Mouse (Mus musculus) gastrocnemius, postnatal 4 days (tissue): ENCODE measurements around the gene Dmrta1. TPM values are rescaled to one million over a fixed set of nuclear protein-coding genes. Genes with fewer than 3 reads are reported as not detected.
"Not testable (repeated sequence)": the region's sequence is repeated elsewhere in the genome, so short reads cannot be mapped to it uniquely, and the experiment has no call there.

ENCODE experiments used
- DNase-seq, 2 experiments: peaks; one replicate each; pipeline ENCODE4 v3.0.0; 2021 to 2022; ENCODE audit warnings: low spot score in 2 of 2, mixed read lengths in 2 of 2
- long read RNA-seq, 2 experiments: library from polyadenylated mRNA; stranded (forward); transcript quantifications; one replicate each; pipeline ENCODE4 v2.0.0; 2021
- total RNA-seq, 2 experiments: library from RNA; stranded (reverse); gene quantifications; 2 replicates each; pipeline ENCODE4 v1.2.3; 2021

Gene Dmrta1
- not detected for total RNA-seq
- long read RNA-seq, experiment 1 = 0 reads
- long read RNA-seq, experiment 2 = 0 reads

DNA sequence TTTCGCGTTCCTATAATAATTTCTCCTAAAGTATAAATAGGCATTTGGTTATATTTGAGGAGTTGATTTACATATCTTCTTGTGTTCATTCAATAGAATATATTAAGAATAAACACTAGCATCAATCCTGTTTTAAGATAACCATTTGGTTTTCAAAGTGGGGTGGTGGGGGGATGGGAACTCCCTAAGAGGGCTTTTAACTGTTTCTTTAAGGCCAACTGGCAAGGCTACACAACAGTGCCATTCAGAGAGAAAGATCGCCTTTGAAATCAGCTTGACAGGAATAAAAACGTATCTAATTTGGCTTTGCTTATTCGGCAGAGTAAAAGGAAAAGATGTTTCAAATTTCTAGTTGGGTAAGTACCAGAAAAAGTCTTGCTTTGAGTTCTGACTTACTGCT, at the start of gene Dmrta1:
Gene Dmrta1, plus strand, starts transcription at position 242 of the 400 bp plus-strand sequence.
- no peak for DNase-seq

DNA sequence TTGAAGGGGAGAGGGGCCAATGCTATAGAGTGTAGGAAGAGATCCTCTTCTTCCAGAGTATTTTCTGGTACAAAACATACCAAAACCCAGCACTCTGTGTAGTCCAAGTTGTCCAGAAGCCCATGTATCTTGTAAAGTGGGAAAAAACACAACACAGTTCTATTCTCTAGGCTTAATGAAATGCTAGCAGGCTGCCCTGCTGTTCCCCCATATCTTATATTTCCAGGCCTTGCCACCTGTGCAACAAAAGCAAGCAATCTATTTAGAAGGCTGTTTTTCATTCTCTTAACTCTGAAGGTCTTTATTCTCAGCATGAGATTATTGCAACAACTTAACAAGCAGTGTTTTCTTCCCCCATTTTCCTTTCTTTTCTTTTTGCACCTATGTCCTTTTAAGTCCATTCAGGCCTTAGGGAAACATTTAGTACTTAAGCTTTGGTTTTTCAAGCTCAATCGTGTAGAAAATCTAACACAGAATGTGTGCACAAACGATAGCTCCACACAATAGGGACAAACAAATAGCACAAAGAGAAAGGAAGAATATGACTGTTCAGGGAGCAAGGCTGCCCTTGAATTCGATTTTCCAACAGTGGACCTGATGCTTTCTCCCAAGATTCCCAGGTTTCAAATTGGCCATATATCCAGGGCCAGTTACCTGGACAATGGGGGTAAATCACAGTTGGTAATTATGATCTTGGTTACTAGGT, 48.7 kb upstream of the Dmrta1 start:
- DNase-seq = no peak

DNA sequence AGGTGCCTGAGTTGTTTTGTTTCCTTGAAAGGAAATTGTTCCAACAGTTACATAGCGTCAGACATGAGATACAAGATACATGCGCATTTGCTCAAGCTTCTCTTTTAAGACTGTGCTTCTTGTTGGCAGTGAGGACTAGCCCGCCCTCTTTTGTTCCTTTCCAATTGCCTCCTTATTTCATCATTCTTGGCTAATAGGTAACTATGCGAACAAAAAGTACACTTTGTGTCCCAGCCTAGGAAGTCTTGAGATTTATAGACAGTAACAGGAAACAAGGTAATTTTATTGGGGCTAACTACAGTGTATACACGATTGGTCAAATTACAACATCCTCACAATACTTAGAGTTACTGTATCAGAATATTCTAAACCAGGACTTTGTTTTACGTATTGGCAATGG, 47.7 kb upstream of the Dmrta1 start:
- DNase-seq = no peak

DNA sequence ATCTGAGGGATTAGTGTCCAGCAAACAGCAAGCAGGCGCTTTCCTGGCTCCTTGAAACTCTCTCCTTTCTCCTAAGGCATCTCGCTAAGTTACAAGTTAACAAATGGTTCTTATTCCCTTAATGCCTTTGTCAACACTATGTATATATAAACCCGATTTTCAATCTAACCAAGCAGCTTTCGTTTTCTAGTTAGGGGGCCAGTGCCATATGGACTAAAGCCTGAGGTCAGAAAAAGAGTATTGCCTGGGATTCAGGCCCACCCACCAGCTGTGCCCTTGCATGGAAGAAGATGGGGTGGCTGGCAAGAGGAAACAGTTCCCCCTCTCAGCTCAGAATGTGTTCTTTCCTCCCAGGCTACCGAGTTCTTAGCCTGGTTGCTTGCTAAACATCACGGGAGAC, 40.6 kb upstream of the Dmrta1 start:
- no peak for DNase-seq

DNA sequence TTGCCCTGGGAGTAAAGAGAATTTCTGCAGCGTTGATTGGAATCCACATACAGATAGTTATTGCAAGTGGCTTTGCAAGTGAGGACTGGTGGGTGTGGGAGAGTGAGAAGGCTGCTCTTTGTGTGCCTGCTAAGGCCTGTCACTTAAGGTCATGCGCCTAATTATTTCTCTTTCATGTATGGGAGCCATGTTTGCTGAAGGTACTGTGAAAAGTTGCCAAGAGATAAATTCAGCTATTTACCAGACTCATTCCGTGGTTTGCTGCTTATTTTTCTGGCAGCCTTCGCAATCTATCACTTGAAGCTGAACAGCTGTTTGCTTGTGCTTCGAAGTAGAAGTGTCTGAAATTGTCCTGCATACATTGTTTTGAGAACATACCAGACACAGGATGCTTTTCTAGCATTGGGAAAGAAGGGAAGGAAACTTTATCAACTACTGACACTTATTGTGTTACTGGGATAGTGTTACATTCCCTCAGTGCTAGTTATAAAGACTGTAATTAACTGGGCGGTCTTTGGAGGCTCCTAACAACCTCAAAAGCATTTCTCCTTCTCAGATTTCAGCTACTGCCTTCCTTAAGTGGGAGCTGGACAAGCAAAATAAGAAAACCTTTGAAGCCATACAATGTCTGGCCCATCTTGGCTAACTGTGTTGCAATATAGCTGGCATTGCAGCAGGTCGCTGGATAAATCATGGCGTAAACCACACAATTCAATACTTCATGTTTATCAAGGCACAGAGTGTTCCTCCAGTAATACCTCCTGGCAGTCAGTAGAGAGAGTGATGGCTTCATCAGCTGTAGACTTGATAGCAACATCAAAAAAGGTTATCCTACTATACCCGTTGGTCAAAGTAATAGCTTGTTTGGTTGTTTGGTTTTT, 34.8 kb upstream of the Dmrta1 start:
- no peak for DNase-seq

DNA sequence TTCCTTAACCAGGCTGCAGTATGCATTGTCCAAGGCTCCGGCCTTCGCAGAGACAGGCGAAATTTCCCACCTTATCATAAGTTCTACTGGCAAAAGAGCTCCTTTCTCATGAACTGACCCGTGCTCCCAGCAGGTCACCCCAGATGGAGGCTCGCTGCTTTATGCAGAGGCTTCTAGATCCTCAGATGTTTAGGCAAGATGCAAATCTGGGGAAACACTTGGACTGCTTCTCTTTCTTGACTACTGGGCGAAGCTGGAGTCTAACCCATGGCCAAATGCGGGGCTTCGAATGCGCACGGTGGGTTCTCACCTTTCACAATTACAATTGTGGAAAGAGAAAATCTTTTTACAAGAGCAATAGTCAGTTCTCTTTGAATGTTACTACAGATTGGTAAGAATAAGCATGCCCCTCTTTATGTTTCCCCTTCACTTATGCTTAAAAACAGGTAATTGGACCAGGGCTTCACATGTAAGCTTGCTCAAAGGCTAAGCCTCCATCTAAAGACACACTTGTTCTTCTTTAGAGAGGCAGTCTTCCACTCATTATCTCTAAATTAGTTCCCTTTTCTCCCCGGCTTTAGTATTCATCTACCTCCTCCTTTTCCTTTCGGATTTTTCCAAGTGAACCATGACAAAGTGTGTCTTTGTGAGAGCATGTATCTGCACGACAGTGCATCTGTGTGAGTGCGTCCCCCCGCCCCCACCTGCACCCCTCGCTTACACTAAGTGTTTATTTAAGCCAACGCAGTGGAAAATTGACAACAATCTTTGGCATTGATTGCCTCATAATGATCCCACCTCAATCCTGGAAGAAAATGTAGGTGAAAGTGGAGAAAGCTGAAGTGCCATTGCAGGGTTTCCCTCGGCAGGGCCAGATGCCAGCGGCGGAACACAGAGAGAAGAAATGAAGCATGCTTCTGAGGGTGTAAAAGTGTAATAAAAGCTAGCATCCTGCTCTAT, 28.6 kb upstream of the Dmrta1 start:
- no peak for DNase-seq

DNA sequence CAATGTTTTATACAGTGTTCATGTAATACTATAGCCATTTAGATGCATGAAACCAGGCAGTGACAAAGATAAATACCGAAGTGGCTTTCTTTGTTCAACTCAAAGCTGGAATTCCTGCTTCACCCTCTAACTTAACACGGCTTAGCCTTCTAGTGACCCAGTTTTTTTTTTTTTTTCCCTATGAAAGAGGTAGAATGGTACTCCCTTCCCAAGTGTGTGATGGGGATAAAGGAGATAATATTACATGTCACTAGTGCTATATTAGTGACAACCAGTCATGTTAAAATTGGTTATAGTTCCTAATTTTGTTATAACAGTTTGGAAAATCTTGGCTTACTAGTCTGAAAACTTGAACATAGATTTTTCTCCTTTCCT, 27.9 kb upstream of the Dmrta1 start:
- DNase-seq = no peak

DNA sequence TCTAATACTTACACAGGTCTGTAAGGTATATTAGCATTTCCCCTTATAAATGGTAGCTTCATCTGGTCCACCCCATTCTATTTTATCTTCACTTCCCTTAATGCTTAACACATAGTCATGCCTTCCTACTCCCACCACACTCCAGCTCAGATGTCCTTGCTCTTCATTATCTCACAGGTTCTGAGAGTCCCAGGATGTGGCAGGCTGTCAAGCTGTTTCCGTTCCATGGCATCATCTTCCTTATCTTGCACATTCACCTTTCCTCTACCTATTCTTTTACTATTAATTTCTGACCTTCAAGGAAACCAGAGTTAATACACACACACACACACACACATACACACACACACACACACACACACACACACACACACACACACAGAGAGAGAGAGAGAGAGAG, 27.5 kb upstream of the Dmrta1 start:
- no peak for DNase-seq

DNA sequence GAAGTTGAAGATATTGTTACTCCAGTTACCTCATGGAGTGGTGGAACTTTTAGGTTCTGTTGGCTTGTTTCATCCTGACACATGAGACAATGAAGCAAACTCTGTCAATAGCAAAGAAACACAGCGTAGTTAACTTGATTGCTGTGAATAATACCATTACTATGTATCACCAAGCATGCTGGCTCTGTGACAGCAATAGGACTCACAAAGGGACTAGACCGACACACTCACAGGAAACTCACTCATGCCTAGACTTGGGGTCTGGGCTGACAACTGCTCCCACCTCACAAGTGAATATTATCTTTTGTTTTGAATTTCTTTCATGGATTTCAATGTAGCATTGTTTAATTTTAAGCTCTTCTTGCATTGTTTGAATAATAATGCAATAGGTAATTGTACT, 15.8 kb upstream of the Dmrta1 start:
- no peak for DNase-seq

DNA sequence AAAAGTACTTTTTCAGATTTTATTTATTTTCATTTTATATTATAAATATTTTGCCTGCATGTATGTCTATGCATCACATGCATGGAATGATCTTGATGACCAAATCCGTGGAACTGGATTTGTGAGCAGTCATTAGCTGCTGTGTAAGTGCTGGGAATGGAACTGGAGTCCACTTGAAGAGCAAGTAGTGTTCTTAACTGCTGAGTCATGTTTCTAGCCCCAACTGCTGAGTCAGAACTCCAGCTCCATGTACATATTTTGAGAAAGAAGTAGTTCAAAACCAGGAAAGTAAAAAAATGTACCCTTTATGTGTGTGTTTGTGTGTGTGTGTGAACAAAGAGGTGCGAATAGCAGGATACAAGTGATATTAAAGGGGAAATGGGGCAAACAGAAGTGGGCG, 4.5 kb upstream of the Dmrta1 start:
- no peak for DNase-seq

DNA sequence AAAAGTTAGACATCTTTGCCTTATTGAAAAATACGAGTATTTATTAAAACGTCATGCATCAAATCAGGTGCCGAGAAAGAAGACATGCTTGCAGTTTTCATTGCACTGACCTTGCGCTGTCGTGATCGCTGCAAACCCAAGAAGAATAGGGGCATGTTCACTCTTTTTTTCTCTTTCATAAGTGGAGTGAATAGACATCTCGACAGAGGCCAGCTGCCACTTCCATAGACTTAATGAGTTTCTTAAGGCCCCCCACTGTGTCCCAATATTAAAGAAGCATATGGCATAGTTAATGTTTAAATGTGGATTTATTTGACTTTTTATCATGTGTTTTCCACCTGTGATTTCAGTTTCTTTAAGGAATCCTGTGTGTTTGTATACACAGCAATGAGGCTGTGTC, 1.3 kb upstream of the Dmrta1 start:
- DNase-seq = no peak

DNA sequence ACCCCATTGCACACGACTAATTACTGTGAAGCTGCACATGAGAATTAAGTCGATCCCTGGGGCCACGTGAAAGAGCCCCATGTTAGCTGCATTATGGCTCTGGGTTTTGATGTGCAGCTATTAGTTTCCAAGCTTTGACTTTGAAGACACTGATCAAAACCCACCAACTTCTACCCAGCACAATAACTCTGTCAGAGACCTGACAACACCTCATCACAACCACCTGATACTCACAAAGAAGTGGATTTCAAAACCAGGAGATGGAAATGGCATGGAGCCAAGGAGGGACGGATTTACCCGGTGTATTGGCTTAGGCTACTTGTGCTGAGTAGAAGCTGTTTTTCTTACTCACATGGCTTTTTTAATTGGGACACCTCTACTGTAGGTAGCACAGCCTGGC, 523 bp upstream of the Dmrta1 start:
- DNase-seq = no peak

DNA sequence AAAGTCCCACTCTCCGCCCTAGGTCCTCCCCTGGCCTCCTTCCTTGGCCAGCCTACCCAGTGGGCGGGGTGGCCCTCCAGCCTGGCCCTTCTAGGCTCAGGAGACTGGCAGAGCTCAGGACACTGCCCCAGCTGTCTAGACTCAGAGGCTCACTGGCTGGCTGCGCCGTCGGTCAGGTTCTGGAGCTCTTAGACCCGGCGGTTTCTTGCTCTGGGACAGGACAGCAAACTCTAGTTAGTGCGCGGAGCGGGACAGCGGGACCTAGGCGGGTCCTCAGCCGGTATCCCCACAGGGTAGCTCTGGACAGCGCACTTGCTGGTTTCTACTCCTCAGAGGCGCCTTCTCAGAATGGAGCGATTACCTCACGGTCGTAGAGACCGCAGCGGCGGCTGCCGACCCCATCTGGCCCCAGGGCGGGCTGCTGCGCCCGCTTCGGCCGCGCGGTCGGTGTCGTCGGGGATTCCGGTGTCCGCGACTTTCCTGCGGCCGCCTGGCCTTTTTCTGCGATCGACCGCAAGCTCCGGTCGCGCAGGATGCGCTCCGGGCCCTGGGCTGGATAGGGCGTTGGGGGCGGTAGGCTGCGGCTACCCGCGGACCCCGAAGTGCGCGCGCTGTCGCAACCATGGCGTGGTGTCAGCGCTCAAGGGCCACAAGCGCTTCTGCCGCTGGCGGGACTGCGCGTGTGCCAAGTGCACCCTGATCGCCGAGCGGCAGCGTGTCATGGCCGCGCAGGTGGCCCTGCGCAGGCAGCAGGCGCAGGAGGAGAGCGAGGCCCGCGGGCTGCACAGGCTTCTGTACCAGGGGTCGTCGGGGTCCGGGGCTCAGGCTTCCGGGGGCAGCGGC, 8.9 kb downstream of the Dmrta1 start:
- DNase-seq = peak in 1 of 2 experiments; percentile 19

DNA sequence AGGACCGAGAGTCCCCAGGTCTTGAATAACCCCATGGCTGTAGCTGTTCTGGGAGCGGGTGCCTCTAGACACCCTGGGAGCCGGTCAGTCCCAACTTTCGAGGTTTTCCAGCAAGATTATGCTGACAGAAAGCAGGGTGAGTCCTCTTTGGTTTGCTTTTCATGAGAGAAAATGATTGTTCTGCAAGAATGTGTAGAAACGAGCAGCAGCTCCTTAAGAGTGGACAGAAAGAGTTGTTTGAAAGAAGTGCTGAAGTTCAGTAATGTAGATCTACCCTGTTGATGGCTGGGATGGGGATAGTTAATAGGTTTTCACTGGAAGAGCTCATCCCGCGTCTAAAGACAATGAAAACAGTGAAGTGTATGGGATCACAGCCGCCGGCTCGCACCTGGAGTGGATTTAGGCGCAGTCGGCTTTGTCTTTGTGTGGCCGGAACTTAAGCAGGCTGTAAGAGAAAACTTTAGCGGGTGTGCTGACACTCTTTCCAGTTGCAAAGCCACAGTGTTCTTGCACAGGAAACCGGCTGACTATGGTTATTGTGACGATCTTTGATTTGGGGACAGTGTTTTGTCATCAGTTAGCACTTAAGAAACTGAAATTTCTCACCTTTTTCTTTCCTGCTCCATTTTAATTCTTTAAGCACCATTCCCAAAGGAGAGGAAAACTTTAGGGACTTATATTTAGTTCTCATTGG, 9.7 kb downstream of the Dmrta1 start:
- no peak for DNase-seq

DNA sequence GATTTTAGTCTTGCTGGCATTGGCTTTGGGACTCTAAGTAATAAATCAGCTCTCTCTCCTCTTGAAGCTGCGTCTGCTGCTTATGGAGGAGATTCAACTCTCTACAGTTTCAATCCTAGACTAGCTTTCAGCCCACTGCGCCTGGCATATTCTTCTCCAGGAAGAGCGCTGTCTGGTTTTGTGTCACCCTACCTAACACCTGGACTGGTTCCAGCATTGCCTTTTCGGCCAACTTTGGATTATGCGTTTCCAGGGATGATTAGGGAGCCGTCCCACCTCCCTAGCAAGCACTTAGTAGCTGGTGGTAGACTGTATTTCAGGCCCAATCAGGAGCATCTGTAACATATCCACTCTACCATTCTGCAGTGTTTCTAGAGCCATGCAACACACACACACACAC, 12.7 kb downstream of the Dmrta1 start:
- DNase-seq = no peak

DNA sequence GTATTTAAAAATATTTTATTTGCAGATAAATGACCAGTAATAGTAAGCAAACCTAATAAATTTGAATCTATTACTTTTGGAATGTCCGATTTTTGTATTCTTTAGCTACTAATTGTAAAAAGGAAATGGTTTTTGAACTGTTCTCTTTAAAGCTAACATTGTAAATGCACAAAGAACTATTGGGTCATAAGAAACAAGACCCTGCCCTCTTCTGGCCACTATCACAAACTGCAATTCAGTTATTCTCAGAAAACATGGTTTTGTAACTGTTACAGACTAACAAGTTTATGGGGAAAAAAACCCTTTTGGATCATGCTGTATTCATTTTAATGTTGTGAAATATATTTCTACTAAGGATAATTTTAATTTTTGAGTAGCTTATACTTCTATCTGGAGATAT, 13.5 kb downstream of the Dmrta1 start:
- DNase-seq = no peak

DNA sequence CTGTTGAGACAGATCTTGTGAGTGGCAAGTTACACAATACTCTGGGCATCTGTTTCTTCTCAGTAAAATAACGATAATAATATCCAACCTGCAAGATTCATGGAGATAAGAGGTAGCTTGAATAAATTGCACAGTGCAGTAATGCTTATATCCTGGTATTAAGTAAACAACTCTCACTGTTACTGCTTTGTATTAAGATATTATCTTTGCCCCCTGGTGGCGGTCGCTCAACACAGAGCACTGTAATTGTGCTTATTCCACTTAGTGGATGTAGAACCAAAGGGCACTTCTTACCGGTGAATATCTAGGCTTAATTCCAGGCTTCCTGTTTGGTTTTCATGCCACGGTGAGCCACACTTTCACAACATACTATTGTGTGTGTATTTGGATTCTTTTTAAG, 16.4 kb downstream of the Dmrta1 start:
- DNase-seq = no peak

DNA sequence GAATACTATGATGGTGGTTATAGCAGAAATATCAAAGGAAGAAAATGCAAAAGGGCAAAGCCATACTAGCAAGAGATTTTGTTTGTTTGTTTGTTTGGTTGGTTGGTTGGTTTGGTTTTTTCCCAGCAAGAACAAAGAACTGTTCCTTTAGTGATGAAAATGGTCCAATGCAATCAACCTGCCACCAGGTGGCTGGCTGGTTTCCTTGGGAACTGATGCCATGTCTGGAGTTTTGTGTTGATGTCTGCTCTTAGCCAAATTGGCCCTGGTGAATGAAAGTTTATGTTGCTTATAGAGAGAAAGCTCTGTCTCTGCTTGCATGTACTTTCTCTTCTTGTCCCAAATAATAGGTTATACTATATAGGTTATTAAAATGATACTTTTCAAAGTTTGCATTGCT, 18.7 kb downstream of the Dmrta1 start:
- DNase-seq = no peak

DNA sequence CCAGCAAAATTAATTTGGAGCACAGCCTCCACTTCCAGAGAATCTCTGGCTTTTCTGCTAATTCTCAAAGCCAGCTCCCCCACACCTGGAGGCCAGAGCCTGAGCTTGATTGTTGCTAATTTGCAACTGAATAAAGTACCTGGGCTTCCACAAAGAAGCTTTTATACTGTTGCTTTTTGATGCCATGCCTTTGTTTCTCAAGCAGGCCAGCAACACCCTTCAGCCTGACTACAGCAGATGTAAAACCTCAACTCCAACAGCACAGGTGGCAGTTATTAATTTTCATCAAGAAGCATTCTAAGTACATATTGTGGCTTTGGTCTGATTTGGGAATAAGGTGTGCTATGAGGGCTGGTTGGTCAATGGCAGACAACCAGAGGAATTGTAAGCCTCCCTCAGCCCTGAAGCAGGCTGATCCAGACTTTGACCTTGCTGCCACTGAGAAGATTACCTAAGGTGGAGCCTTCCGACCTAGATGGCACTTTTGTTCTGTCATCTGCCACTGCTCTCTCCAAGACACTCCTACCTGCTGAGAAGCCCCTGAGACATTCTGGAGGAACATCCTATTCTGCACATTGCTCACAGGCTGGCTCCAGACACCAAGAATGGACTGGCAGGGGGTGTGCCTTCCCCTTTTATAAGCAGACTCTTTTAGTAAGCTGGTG, 44.4 kb downstream of the Dmrta1 start:
- not testable (repeated sequence) for DNase-seq
